In genomic region chr3:35753825-35754767, GRCm38 (mm10) we compare ENCODE assay signal across 8 mouse cellular contexts. TPM values are rescaled to one million over a fixed set of nuclear protein-coding genes. Genes with fewer than 3 reads are reported as not detected.
DNase-seq lines count a peak whose midpoint lies in the region; ATAC-seq and TF ChIP-seq lines count a peak whose summit lies in the region.

TSS of gene Atp11b (plus strand) at chr3:35754106.

- no peak for TF ChIP-seq CTCF in E14TG2a.4 (conservative IDR thresholded peaks at IDR 0.05; ENCODE audit: low read length)
- peak; percentile 18; the same call in 1 of the 2 replicates for TF ChIP-seq CTCF in heart, postnatal 0 days (IDR thresholded peaks at IDR 0.05; ENCODE audit: low read depth)

- peak within 1 kb of the TSS; percentile 62 for H3K4me2 ChIP-seq in forebrain, embryonic 12.5 days
- H3K4me2 ChIP-seq in heart, postnatal 0 days (ENCODE audit: low read depth, low read length), result peak within 1 kb of the TSS; percentile 75
- peak within 1 kb of the TSS; percentile 64 for H3K4me2 ChIP-seq in neural tube, embryonic 15.5 days

- peaks cover 4% of the 10 kb centered on the region; the same call in 1 of the 2 replicates for H3K36me3 ChIP-seq in E14TG2a.4 (ENCODE audit: insufficient read depth, low read length)
- H3K36me3 ChIP-seq in forebrain, embryonic 12.5 days (replicated peaks), result no peaks in the 10 kb centered on the region
- no peaks in the 10 kb centered on the region for H3K36me3 ChIP-seq in heart, postnatal 0 days (replicated peaks; ENCODE audit: control insufficient read depth, insufficient read depth, low read length)
- H3K36me3 ChIP-seq in neural tube, embryonic 15.5 days, result no peaks in the 10 kb centered on the region

- peak; percentile 75 for DNase-seq in c-Kit-positive CD71-positive TER-119-negative erythroid progenitor cells, embryonic 14.5 days (ENCODE audit: low read depth)
- peak; percentile 67 for DNase-seq in heart, postnatal 0 days (ENCODE audit: low spot score)
- DNase-seq in kidney, postnatal 4 days, result peak; percentile 87 to 91
- DNase-seq in lung, adult 18-20 months, result peak; percentile 82 to 84
- DNase-seq in testis, postnatal 14 days (ENCODE audit: low spot score), result peak; percentile 87

- no peaks in the 10 kb centered on the region for H3K9me3 ChIP-seq in E14TG2a.4 (ENCODE audit: low read length)
- H3K9me3 ChIP-seq in forebrain, embryonic 12.5 days, result no peaks in the 10 kb centered on the region
- no peaks in the 10 kb centered on the region for H3K9me3 ChIP-seq in heart, postnatal 0 days (replicated peaks; ENCODE audit: control insufficient read depth, low read length)
- H3K9me3 ChIP-seq in neural tube, embryonic 15.5 days (replicated peaks), result no peaks in the 10 kb centered on the region

- WGBS in forebrain, embryonic 12.5 days, result under 1% methylated on average over 91 of the region's 114 CpGs
- WGBS in heart, postnatal 0 days, result under 1% methylated on average over 83 of the region's 114 CpGs
- under 1% methylated on average over 92 of the region's 114 CpGs for WGBS in neural tube, embryonic 15.5 days

- H3K27ac ChIP-seq in forebrain, embryonic 12.5 days, result peak within 1 kb of the TSS; percentile 92
- peak within 1 kb of the TSS; percentile 98 for H3K27ac ChIP-seq in heart, postnatal 0 days (ENCODE audit: low read depth)
- H3K27ac ChIP-seq in neural tube, embryonic 15.5 days (replicated peaks), result peak within 1 kb of the TSS; percentile 89

- H3K27me3 ChIP-seq in E14TG2a.4 (ENCODE audit: insufficient read depth, low read length), result no peaks in the 10 kb centered on the region
- H3K27me3 ChIP-seq in forebrain, embryonic 12.5 days, result no peaks in the 10 kb centered on the region
- H3K27me3 ChIP-seq in heart, postnatal 0 days (ENCODE audit: control insufficient read depth, insufficient read depth, low read length), result no peaks in the 10 kb centered on the region
- no peaks in the 10 kb centered on the region for H3K27me3 ChIP-seq in neural tube, embryonic 15.5 days (replicated peaks)

- ATAC-seq in forebrain, embryonic 12.5 days (ENCODE audit: low FRiP score), result peak; percentile 95
- peak; percentile 95 for ATAC-seq in heart, postnatal 0 days (ENCODE audit: insufficient read depth, low read depth)
- peak; percentile 96 for ATAC-seq in neural tube, embryonic 15.5 days (ENCODE audit: low FRiP score)

- TF ChIP-seq EP300 in heart, postnatal 0 days (IDR thresholded peaks at IDR 0.05; ENCODE audit: low read depth), result no peak

- peak within 1 kb of the TSS; percentile 84 for H3K9ac ChIP-seq in forebrain, embryonic 12.5 days
- H3K9ac ChIP-seq in heart, postnatal 0 days (replicated peaks; ENCODE audit: low read depth, low read length), result peak within 1 kb of the TSS; percentile 96
- H3K9ac ChIP-seq in neural tube, embryonic 15.5 days (replicated peaks), result peak within 1 kb of the TSS; percentile 80

- peaks cover 59% of the 10 kb centered on the region for H3K4me1 ChIP-seq in E14TG2a.4 (replicated peaks; ENCODE audit: low read depth, low read length)
- peaks cover 8% of the 10 kb centered on the region; the same call in 1 of the 2 replicates for H3K4me1 ChIP-seq in forebrain, embryonic 12.5 days
- H3K4me1 ChIP-seq in heart, postnatal 0 days (ENCODE audit: control insufficient read depth, insufficient read depth), result peaks cover 5% of the 10 kb centered on the region; the same call in 1 of the 2 replicates
- H3K4me1 ChIP-seq in neural tube, embryonic 15.5 days, result peaks cover 12% of the 10 kb centered on the region

- H3K4me3 ChIP-seq in E14TG2a.4 (replicated peaks; ENCODE audit: low read length), result peak within 1 kb of the TSS; percentile 95
- peak within 1 kb of the TSS; percentile 85 for H3K4me3 ChIP-seq in forebrain, embryonic 12.5 days (replicated peaks)
- H3K4me3 ChIP-seq in heart, postnatal 0 days (ENCODE audit: low read depth, low read length), result peak within 1 kb of the TSS; percentile 99
- peak within 1 kb of the TSS; percentile 91 for H3K4me3 ChIP-seq in neural tube, embryonic 15.5 days (replicated peaks)

RNA-seq across cellular contexts. Expression of gene Atp11b, which starts in this region (rescaled TPM):
- polyA plus RNA-seq in forebrain, embryonic 12.5 days (2016; fragmentation: Nextera tagmentation; extraction: Ambion mirVana), result 29.0 and 34.0 TPM in 2 replicates
- total RNA-seq in heart, postnatal 0 days (2014; rRNA removed; ENCODE audit: low replicate concordance), result 25.5 and 34.8 TPM in 2 replicates
- polyA plus RNA-seq in heart, postnatal 0 days (2015; fragmentation: Nextera tagmentation; extraction: Ambion mirVana), result 12.7 and 13.2 TPM in 2 replicates
- polyA plus RNA-seq in neural tube, embryonic 15.5 days (2015; fragmentation: Nextera tagmentation; extraction: Ambion mirVana), result 40.1 and 40.3 TPM in 2 replicates

Comparison
In these comparisons a context has a peak if more than half of its experiments do, and no peak if none do; other contexts are left out.
1. Peak in every context shown above with its lines: DNase-seq, ATAC-seq, H3K4me3 ChIP-seq and H3K27ac ChIP-seq.